Mouse (Mus musculus) adrenal gland, adult 2 months (tissue): ENCODE measurements around the gene Utrn. TPM values are rescaled to one million over a fixed set of nuclear protein-coding genes. Genes with fewer than 3 reads are reported as not detected.

ENCODE experiments used
- DNase-seq: peaks from one replicate; pipeline ENCODE4 v3.0.0; 2021
- polyA plus RNA-seq: library from polyadenylated mRNA; depleted of rRNA; stranded (reverse); fragments of >200 nt; gene quantifications from 2 replicates; pipeline ENCODE4 v1.2.3, GENCODE M21; 2012
- total RNA-seq, 2 experiments: library from RNA; stranded (reverse); gene quantifications; 2 replicates each; pipeline ENCODE4 v1.2.3; 2021

Gene Utrn
- total and polyA plus RNA-seq, 3 experiments, result 25.4 to 81.8 (median 70.3) TPM

DNA sequence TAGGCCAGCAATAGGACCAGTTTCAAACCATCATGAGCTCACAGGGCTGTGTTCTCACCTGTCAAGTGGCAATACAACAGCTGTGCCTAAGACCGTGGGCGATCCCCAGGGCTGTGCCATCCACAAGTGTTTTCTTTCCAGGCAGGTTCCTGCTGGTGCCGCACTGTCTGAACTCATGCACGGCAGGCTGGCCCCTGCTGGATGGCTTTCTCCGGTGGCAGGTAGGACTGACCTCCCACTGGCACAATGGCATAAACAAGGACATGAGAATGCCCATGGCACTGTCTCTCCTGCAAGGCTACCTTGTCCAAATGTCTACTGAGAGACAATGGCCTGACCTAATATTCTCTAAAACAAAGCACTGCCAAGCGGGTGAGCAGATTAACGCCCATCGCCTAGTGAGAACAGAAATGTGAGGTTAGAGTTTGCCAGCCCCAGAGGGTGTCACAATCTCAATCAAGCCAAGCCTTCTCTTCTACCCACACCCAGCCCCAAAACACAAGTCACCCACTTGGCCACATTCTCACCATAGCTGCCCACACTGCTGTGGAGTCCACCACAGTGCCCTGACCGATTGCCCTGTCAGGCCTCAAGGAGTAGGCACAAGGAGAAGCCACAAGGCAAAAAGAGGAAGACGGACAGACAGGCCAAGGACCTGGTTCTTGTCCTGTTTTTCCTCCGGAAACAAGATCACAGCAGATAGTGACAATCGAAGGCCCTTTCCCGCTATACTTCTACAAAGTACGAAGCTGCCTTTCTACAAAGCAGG, 32.9 kb downstream of the Utrn start:
- no peak for DNase-seq

DNA sequence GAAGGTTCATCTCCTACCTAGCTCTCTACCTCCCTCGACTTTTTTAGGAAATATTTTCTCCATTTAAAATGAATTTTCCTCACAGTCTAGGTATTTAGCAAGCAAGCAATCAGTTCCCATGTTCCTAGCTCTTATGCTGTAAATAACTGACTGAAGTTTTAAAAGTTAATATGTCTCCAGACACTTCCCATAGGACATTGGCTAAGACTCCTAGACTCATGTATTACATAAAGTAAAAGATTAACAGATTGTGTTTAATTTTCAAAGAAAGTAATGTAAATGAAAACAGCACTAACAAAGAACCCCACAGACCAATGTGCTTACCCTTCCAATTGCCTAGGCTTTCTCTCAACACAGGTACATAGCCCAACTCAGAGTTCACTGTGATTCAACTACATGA, 35.0 kb downstream of the Utrn start:
- DNase-seq, result no peak

DNA sequence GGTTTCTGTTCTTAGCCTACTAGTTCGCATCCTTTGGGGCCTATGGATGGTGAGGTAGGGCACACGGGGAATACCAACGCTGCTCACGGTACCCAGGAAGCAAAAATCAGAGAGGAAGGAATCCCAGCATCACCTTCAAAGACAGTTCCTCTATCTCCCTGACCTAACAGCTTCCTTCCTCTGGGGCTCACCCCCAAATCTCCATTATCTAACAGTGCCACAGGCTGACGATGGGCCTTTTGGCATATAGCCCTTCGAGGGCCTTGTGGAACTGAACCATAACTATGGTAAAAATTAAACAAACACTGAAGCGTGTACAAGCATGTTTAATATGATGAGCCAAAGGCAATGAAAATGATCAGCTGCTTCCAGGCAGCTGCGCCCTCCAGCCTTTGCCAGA, 37.0 kb downstream of the Utrn start:
- DNase-seq, result no peak

GRCm38 (mm10) chr10:12827778-12828177, 41.4 kb downstream of the Utrn start:
- no peak for DNase-seq

DNA sequence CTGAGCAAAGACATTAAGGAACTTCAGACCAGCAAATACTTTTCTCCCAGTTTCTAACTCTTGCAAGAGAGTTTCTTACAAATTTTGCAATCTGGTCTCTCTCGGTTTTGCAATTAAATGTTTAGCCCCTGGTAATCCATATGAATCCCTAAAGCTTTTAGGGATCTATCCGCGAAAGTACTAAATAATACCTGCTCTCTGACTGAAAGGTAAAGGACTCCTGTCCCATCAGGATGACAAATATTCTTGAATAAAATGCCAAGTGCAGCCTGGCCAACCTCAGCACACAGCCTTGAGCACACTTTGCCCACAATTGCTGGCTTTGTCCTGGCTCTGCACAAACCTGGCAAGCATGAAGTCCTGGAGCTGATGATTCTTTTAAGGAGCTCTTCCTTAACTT, 41.9 kb downstream of the Utrn start:
- peak; percentile 48 for DNase-seq

GRCm38 (mm10) chr10:12826760-12827281, 42.3 kb downstream of the Utrn start:
- DNase-seq, result no peak

GRCm38 (mm10) chr10:12824386-12824785, 44.8 kb downstream of the Utrn start:
- no peak for DNase-seq

- DNase-seq, result no peak
Observed at GRCm38 (mm10) chr10:12823437-12824219, 45.5 kb downstream of the Utrn start.

DNA sequence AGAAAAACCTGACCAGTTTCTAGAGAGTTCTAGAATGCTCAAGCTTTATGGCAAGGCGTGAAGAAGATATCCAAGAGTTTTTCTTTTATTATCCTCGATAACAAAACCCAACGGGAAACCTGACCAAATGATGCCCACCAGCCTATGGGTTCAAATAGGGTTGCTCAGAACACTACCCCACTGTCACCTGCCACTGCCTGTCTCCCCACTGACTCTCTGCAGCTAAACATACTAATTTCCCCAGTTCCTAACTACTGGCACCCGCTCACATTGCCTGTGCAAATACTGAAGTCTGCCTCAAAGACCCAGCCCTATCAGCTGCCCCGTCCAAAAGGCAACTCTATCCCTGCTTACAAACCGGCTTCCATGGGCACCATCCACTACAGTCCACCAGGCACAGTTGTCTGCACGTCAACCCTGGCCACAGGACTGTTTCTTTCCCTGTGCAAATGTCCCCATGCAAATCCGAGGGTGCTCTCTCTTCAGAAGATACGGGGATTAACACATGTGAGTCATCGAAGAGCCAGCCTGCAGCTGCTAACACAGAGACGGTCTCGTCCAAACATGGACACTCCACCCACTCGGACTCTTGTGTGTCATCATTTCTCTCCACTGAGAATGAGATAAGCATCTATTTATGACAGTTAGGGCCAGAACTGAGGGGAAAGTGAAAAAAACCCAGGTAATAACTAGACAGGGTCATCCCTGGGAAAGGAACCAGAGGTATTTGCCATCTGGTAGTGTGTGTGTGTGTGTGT, 48.0 kb downstream of the Utrn start:
- peak; percentile 76 for DNase-seq

- peak; percentile 94 for DNase-seq
Observed at GRCm38 (mm10) chr10:12817409-12817808, 51.8 kb downstream of the Utrn start.

GRCm38 (mm10) chr10:12816530-12816929, 52.6 kb downstream of the Utrn start:
- DNase-seq, result no peak

DNA sequence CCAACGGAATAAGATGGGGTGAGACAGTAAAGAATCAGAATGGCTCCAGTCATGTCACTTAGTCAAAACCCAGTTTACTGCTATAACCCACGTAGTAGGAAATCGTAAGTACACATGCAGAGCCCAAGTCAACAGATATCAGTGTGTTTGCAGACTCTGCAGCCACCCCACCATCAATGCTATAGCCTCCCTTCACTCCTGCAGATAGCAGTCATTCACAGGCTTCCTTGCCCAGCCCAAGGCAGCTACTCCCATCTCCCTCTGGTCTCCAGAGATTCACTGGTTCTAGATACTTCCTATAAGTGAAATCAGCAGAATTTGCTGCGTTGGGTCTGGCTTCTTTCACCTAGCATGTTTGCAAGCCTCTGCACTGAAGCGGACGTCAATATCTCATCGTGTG, 54.8 kb downstream of the Utrn start:
- no peak for DNase-seq

DNA sequence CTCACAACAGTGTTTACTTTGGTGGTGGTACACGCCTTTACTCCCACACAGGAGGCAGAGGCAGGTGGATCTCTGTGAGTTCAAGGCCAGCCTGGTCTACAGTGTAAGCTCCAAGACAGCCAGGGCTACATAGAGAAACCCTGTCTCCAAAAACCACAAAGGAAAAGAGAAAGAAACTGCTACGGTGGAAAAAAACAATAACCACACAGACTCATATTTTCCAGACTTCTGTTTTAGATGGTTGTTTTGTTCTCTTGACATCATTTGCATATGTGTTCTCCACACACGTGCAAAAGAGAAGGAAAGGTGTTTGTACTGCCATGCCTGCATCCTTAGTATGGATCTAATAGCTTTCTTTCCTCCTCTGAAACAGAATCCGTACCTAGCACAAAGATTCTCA, 55.3 kb downstream of the Utrn start:
- no peak for DNase-seq

DNA sequence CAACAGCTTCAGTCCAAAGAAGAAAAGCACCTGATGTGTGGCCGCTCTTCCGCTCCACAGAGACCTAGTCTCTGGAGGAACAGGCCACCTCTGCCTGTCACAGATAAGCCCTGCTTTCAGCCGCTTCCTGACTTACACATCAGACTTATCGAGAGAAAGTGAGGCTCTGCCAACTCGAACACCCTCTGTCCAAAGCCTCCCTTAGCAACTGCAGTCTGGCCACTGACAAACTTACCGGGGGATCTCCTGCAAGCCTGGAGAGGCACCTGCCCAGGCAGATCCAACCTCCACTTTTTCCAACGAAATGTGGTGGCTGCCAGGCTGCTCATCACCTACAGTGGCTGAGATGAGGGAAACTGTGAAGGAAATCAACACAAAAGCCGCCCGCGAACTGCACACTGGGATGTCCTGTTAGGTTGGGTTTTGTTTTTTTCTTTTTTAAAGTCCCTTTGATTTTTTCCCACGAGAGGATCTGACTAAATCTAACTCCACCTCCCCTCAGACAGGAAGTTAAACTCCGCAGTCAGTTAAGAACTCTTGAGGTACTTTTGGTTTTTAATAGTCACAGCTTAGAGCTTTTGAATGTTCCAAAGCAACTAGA, 55.9 kb downstream of the Utrn start:
- DNase-seq, result peak; percentile 40

- peak; percentile 58 for DNase-seq
Observed at GRCm38 (mm10) chr10:12812680-12813079, 56.5 kb downstream of the Utrn start.

DNA sequence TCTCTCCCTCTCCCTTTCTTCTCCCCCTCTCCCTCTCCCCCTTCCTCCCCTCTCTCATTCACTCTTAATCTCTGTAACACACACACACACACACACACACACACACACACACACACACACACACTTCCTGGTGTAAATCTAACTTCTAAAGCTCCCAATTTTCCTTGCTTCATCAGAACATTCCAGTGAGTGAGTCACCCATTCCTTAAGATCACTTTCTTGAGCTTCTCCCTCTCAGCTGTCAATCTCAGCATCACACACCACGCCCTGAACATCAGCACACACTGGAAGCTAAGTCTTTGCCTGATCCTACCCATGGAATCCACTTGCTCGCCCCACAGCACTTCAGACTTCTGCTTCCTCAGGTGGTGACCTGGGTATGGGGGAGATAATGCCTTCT, 58.3 kb downstream of the Utrn start:
- no peak for DNase-seq

GRCm38 (mm10) chr10:12809702-12810101, 59.5 kb downstream of the Utrn start:
- peak; percentile 42 for DNase-seq

DNA sequence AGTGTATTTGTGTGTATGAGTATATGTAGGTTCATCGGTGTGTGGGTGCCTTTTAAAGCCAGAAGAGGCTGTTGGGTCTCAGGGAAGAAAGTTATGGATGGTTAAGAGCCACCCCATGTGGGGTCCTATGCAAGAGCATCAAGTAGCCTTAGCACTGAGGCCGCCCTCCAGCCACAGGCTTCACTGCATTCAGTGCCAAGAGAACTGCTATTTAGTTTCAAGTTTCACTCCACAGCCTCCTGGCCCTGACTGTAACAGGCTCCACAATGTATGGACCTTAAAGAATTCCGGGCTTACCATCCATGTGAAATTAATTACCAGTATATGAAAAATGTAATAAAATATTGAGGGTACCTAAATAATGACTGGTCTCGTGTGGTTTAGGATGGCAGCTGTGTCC, 60.7 kb downstream of the Utrn start:
- no peak for DNase-seq

- DNase-seq, result no peak
Observed at GRCm38 (mm10) chr10:12807706-12808105, 61.5 kb downstream of the Utrn start.

GRCm38 (mm10) chr10:12805826-12806225, 63.3 kb downstream of the Utrn start:
- no peak for DNase-seq

GRCm38 (mm10) chr10:12803939-12804338, 65.2 kb downstream of the Utrn start:
- DNase-seq, result no peak

GRCm38 (mm10) chr10:12799416-12799815, 69.7 kb downstream of the Utrn start:
- DNase-seq, result no peak
